Mouse (Mus musculus) ES-E14 (cell line): ENCODE measurements around the gene Steap2. TPM values are rescaled to one million over a fixed set of nuclear protein-coding genes. Genes with fewer than 3 reads are reported as not detected.

ENCODE experiments used
- DNase-seq: peaks from one replicate; pipeline ENCODE4 v3.0.0-alpha.2; 2013; ENCODE audit warnings: low read depth, low spot score
- H3K27ac ChIP-seq: 2 replicates; pipeline ENCODE4 v1.5.1; 2012; ENCODE audit warnings: low read depth, mild to moderate bottlenecking, low read length, moderate library complexity, mixed read lengths; ENCODE audit not compliant: poor library complexity, insufficient read depth, severe bottlenecking
- H3K36me3 ChIP-seq: 2 replicates; pipeline ENCODE4 v1.6.1; 2012; ENCODE audit warnings: mild to moderate bottlenecking, low read length, moderate library complexity, mixed read lengths; ENCODE audit not compliant: control insufficient read depth, poor library complexity, insufficient read depth, severe bottlenecking
- H3K4me1 ChIP-seq, 2 experiments: fragments of 150-350 bp in 1 of 2; sonication (generic) in 1 of 2; 2 replicates each; pipeline ENCODE4 v1.6.1; 2012; ENCODE audit warnings: low read length in 2 of 2, mild to moderate bottlenecking in 1 of 2, mixed read lengths in 1 of 2; ENCODE audit not compliant: control insufficient read depth in 2 of 2, insufficient read depth in 2 of 2, poor library complexity in 1 of 2
- H3K4me3 ChIP-seq, 2 experiments: fragments of 150-350 bp in 1 of 2; sonication (generic) in 1 of 2; 2 replicates each; pipeline ENCODE4 v1.5.1; 2012; ENCODE audit warnings: low read length in 2 of 2, low read depth in 1 of 2, mild to moderate bottlenecking in 1 of 2, mixed read lengths in 1 of 2; ENCODE audit not compliant: insufficient read depth in 1 of 2, poor library complexity in 1 of 2, severe bottlenecking in 1 of 2
- H3K9ac ChIP-seq: 2 replicates; pipeline ENCODE4 v1.6.1; 2012; ENCODE audit warnings: low read depth, mild to moderate bottlenecking, low read length, mixed read lengths; ENCODE audit not compliant: poor library complexity, insufficient read depth, severe bottlenecking
- H3K9me3 ChIP-seq: fragments of 150-350 bp; sonication (generic); 2 replicates; pipeline ENCODE4 v1.6.1; 2012; ENCODE audit warnings: low read depth, mild to moderate bottlenecking, low read length; ENCODE audit not compliant: control insufficient read depth, insufficient read depth
- CHD2 ChIP-seq: IDR thresholded peaks from 2 replicates; pipeline ENCODE4 v1.6.1; 2014; ENCODE audit warnings: mild to moderate bottlenecking, low read depth, low read length, inconsistent platforms
- HCFC1 ChIP-seq: IDR thresholded peaks from 2 replicates; pipeline ENCODE4 v1.6.1; 2012; ENCODE audit warnings: low read length, inconsistent platforms, borderline replicate concordance; ENCODE audit not compliant: insufficient read depth
- MAFK ChIP-seq: IDR thresholded peaks from 2 replicates; pipeline ENCODE4 v1.6.1; 2014; ENCODE audit warnings: mild to moderate bottlenecking, low read depth, low read length, inconsistent platforms; ENCODE audit not compliant: insufficient read depth
- ZC3H11A ChIP-seq: IDR thresholded peaks from 2 replicates; pipeline ENCODE4 v1.6.1; 2012; ENCODE audit warnings: low read depth, mild to moderate bottlenecking, inconsistent platforms, low read length, borderline replicate concordance
- ZNF384 ChIP-seq: IDR thresholded peaks from 2 replicates; pipeline ENCODE4 v1.6.1; 2012; ENCODE audit warnings: low read depth, low read length, inconsistent platforms
- in situ Hi-C, 2 experiments: fragments of 600-800 bp; cut with MboI; formaldehyde crosslinking; loops; one replicate each; pipeline ENCODE4 v1.15.1; 2025; ENCODE audit warnings: low sequenced_read_pairs in 2 of 2, inconsistent platforms in 1 of 2; ENCODE audit not compliant: unreplicated experiment in 2 of 2
- total RNA-seq: library from RNA; depleted of rRNA; stranded (reverse); fragments of 300-350 nt; gene quantifications from 2 replicates; pipeline ENCODE4 v1.2.3, GENCODE M21; 2012

The Steap2 gene
- total RNA-seq, 1 experiment, result 26.4 TPM

DNA sequence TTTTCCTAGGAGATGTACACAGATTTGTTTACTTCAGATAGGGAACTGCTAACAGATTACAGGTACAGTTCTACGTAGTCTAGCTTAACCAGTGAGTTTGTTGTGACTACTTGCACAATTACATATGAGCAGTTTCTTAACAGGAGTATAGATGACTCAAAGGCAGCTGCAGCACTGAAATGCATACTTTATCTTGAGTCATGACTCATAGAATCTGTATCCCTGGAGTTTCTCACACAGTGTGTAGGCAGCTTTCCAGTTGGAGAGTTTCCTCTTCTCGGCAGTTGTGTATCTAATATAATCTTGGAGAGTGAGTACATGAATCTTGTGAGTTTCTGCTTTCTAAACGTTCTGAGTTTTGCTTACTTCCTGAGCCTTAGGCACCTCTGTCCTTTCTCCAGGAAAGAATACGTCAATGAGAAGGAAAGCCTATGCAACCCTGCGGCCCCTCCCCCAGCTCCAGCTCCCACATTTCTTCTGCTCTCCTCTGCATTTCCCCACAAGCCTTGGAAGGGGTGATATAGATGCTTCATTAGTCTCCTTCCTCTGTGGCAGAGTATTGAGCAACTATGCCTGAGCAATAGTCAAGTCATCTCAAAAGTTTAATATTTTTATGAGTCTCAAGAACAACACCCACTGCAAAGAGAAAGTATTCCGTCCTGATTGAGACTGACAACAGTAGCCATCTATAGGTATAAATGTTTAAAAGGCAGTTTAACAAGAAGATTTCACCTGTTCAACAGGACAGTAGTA lies 45.4 kb downstream of the Steap2 start:
- H3K4me1 ChIP-seq, result no peaks in the 10 kb centered on the region
- no peaks in the 10 kb centered on the region for H3K9me3 ChIP-seq
- H3K27ac ChIP-seq, result no peak overlapping the region
- H3K4me3 ChIP-seq, result no peak overlapping the region
- in situ Hi-C loops, result loop anchor here in 1 of 2 experiments (10.0 kb wide), 1 partner anchor 106 kb away; no protein-coding TSS in a partner anchor
- no peak for TF ChIP-seq MAFK
- TF ChIP-seq CHD2, result no peak
- TF ChIP-seq ZC3H11A, result no peak
- no peak for TF ChIP-seq HCFC1
- no peak for TF ChIP-seq ZNF384
- no peak overlapping the region for H3K9ac ChIP-seq
- no peaks in the 10 kb centered on the region for H3K36me3 ChIP-seq
- DNase-seq, result no peak

DNA sequence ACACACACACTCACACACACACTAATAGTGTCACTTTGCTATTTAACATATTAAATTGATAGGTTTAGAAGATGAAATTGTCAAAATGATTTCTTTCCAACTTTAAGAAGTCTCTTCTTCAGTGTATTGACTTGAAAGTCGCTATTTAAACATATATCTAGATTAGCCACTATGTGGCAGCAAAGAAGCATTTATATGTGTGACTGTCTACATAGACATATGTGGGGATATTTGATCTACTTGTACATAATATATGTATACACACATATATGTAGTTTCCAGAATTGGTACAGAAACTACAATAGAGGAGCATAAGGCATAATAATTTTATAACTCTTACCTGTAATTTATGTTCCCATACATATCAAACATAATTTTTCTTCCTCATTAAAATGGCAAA lies 48.2 kb downstream of the Steap2 start:
- TF ChIP-seq HCFC1 (no peak), ZNF384 (no peak), CHD2 (no peak), ZC3H11A (no peak), MAFK (no peak)
- Histone ChIP-seq H3K27ac (no peak overlapping the region), H3K4me1 (no peaks in the 10 kb centered on the region), H3K9me3 (no peaks in the 10 kb centered on the region), H3K9ac (no peak overlapping the region), H3K4me3 (no peak overlapping the region), H3K36me3 (no peaks in the 10 kb centered on the region)
- no peak for DNase-seq
- in situ Hi-C loops, result loop anchor here in 1 of 2 experiments (10.0 kb wide), 1 partner anchor 109 kb away; no protein-coding TSS in a partner anchor

DNA sequence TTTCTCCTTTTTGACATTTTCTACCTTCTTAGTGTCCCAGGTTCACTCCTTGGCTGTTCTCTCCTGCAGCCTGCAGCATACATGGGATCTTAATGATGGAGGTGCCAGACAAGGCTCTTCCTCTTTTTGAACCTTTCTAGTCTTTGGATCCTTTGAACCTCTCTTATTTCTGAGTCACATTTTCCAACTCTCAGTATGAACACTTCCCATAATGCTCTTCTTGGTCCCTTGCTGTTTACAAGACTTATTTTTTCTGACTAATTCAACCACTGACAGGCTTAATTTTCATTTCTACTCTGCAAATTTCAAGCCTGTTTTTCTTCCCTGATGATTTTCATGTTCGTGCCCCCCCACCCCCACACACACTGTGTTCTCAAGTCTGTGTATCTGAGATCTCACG lies 55.9 kb downstream of the Steap2 start:
- H3K9ac ChIP-seq, result no peak overlapping the region
- in situ Hi-C loops, result no loop called here
- no peak for TF ChIP-seq ZNF384
- no peak for TF ChIP-seq CHD2
- no peak for TF ChIP-seq HCFC1
- TF ChIP-seq MAFK, result no peak
- TF ChIP-seq ZC3H11A, result no peak
- no peaks in the 10 kb centered on the region for H3K36me3 ChIP-seq
- H3K9me3 ChIP-seq, result no peaks in the 10 kb centered on the region
- no peak overlapping the region for H3K27ac ChIP-seq
- no peak overlapping the region for H3K4me3 ChIP-seq
- DNase-seq, result no peak
- no peaks in the 10 kb centered on the region for H3K4me1 ChIP-seq

DNA sequence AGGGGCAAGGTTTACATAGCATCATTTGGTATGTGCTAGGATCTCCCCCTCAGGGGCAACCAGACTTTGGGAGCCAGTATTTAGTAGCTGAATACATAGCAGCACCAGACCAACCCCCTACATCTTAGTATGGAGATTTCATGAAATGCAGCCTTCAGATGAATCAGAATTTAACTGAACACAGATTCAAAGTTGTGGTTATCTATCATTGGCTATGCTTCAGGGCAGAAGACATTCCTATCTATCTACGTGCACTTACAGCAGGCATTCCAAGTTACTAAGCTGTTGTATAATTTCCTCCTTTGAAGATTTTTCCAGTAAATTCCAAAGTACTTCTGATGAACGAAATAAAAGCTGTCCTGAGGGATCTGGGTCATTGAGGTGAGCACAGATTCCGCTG lies 68.9 kb downstream of the Steap2 start:
- DNase-seq, result no peak
- Histone ChIP-seq H3K27ac (no peak overlapping the region), H3K9ac (no peak overlapping the region), H3K4me1 (no peaks in the 10 kb centered on the region), H3K4me3 (no peak overlapping the region), H3K36me3 (no peaks in the 10 kb centered on the region), H3K9me3 (no peaks in the 10 kb centered on the region)
- TF ChIP-seq ZNF384 (no peak), ZC3H11A (no peak), MAFK (no peak), CHD2 (no peak), HCFC1 (no peak)
- in situ Hi-C loops, result no loop called here
